Mouse (Mus musculus): ENCODE data around the gene Gm15262. TPM values are rescaled to one million over a fixed set of nuclear protein-coding genes. Genes with fewer than 3 reads are reported as not detected.
"Not testable (repeated sequence)": the region's sequence is repeated elsewhere in the genome, so short reads cannot be mapped to it uniquely, and the experiment has no call there.

Gm15262 gene
- not detected in 2 replicates for polyA plus RNA-seq (2012; ENCODE audit: insufficient read depth, insufficient read length, low replicate concordance, missing spikeins)

GRCm38 (mm10) chrX:161287156-161287555, at the start of gene Gm15262:
Gene Gm15262, plus strand, starts transcription at chrX:161287456.
- H3K27ac ChIP-seq (ENCODE audit: insufficient read depth, low read depth, low read length); H3K4me1 ChIP-seq (ENCODE audit: control insufficient read depth, insufficient read depth, low read length); H3K4me3 ChIP-seq (ENCODE audit: insufficient read depth, low read depth, low read length): not testable (repeated sequence)
- 68% methylated on average over 2 of the region's 2 CpGs for WGBS

GRCm38 (mm10) chrX:161308131-161308530, 20.9 kb downstream of the Gm15262 start:
- no peak overlapping the region for H3K4me3 ChIP-seq (ENCODE audit: insufficient read depth, low read depth, low read length)
- no peak for TF ChIP-seq POLR2A (IDR thresholded peaks at IDR 0.05; ENCODE audit: insufficient read depth, low read depth, low read length)
- TF ChIP-seq CTCF (IDR thresholded peaks at IDR 0.05; ENCODE audit: insufficient read depth, low read depth, low read length), result no peak
- no peak overlapping the region for H3K27ac ChIP-seq (ENCODE audit: insufficient read depth, low read depth, low read length)
- 83% methylated on average over 1 of the region's 1 CpGs for WGBS
- no peaks in the 10 kb centered on the region for H3K4me1 ChIP-seq (ENCODE audit: control insufficient read depth, insufficient read depth, low read length)

GRCm38 (mm10) chrX:161316443-161316842, 29.2 kb downstream of the Gm15262 start:
- no peak overlapping the region for H3K27ac ChIP-seq (ENCODE audit: insufficient read depth, low read depth, low read length)
- H3K4me3 ChIP-seq (ENCODE audit: insufficient read depth, low read depth, low read length), result no peak overlapping the region
- TF ChIP-seq CTCF (IDR thresholded peaks at IDR 0.05; ENCODE audit: insufficient read depth, low read depth, low read length) (no peak), POLR2A (IDR thresholded peaks at IDR 0.05; ENCODE audit: insufficient read depth, low read depth, low read length) (no peak)
- H3K4me1 ChIP-seq (ENCODE audit: control insufficient read depth, insufficient read depth, low read length), result no peaks in the 10 kb centered on the region

GRCm38 (mm10) chrX:161370927-161371326, 83.7 kb downstream of the Gm15262 start:
- no peak for TF ChIP-seq POLR2A (IDR thresholded peaks at IDR 0.05; ENCODE audit: insufficient read depth, low read depth, low read length)
- no peak for TF ChIP-seq CTCF (IDR thresholded peaks at IDR 0.05; ENCODE audit: insufficient read depth, low read depth, low read length)
- Histone ChIP-seq H3K4me1 (ENCODE audit: control insufficient read depth, insufficient read depth, low read length) (no peaks in the 10 kb centered on the region), H3K4me3 (ENCODE audit: insufficient read depth, low read depth, low read length) (no peak overlapping the region), H3K27ac (ENCODE audit: insufficient read depth, low read depth, low read length) (no peak overlapping the region)
- WGBS, result 53% methylated on average over 11 of the region's 11 CpGs

DNA sequence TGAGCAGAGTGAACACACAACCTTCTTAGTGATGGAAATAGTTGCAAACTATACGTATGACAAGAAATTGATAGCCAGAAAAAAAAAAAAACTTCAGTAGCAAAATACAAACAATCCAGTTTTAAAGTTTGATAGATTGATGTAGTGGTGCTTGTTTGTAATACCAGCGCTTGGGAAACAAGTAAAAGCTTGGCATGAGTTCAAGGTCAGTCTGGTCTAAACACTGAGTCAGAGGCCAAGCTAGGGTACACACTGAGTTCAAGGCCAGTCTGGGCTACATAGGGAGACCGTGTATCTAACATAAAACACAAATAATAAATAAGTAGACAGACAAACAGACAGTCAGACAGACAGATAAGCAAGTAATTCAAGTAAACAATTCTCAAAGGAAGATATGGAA, 84.2 kb downstream of the Gm15262 start:
- Histone ChIP-seq H3K4me1 (ENCODE audit: control insufficient read depth, insufficient read depth, low read length) (no peaks in the 10 kb centered on the region), H3K27ac (ENCODE audit: insufficient read depth, low read depth, low read length) (no peak overlapping the region), H3K4me3 (ENCODE audit: insufficient read depth, low read depth, low read length) (no peak overlapping the region)
- 67% methylated on average over 3 of the region's 3 CpGs for WGBS
- TF ChIP-seq POLR2A (IDR thresholded peaks at IDR 0.05; ENCODE audit: insufficient read depth, low read depth, low read length), result no peak
- no peak for TF ChIP-seq CTCF (IDR thresholded peaks at IDR 0.05; ENCODE audit: insufficient read depth, low read depth, low read length)

- H3K4me1 ChIP-seq (ENCODE audit: control insufficient read depth, insufficient read depth, low read length), result no peaks in the 10 kb centered on the region
- TF ChIP-seq POLR2A (IDR thresholded peaks at IDR 0.05; ENCODE audit: insufficient read depth, low read depth, low read length) (no peak), CTCF (IDR thresholded peaks at IDR 0.05; ENCODE audit: insufficient read depth, low read depth, low read length) (no peak)
- 64% methylated on average over 1 of the region's 1 CpGs for WGBS
- H3K27ac ChIP-seq (ENCODE audit: insufficient read depth, low read depth, low read length), result no peak overlapping the region
- no peak overlapping the region for H3K4me3 ChIP-seq (ENCODE audit: insufficient read depth, low read depth, low read length)
These were observed 88.3 kb downstream of the Gm15262 start for GRCm38 (mm10) chrX:161375568-161375967.

DNA sequence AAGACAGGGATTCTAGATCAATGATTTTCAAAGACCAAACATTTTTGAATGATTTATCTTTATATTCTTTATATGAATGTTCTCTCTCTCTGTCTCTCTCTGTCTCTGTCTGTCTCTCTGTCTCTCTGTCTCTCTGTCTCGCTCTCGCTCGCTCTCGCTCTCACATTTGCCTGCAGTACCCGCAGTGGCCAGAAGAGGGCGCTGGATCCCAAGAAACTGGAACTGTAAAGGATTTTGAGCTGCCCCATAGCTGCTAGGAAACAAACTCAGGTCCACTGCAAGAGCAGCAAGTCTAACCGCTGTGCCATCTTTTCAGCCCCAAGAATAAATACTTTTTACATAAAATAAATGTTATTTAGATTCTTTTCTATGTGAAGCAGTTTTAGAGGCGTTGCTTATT, 98.5 kb downstream of the Gm15262 start:
- H3K4me1 ChIP-seq (ENCODE audit: control insufficient read depth, insufficient read depth, low read length), result no peaks in the 10 kb centered on the region
- WGBS, result 36% methylated on average over 8 of the region's 8 CpGs
- TF ChIP-seq CTCF (IDR thresholded peaks at IDR 0.05; ENCODE audit: insufficient read depth, low read depth, low read length) (no peak), POLR2A (IDR thresholded peaks at IDR 0.05; ENCODE audit: insufficient read depth, low read depth, low read length) (no peak)

GRCm38 (mm10) chrX:161387942-161388341, 100.7 kb downstream of the Gm15262 start:
- Histone ChIP-seq H3K4me1 (ENCODE audit: control insufficient read depth, insufficient read depth, low read length) (no peaks in the 10 kb centered on the region), H3K27ac (ENCODE audit: insufficient read depth, low read depth, low read length) (no peak overlapping the region), H3K4me3 (ENCODE audit: insufficient read depth, low read depth, low read length) (no peak overlapping the region)
- 80% methylated on average over 4 of the region's 4 CpGs for WGBS
- TF ChIP-seq POLR2A (IDR thresholded peaks at IDR 0.05; ENCODE audit: insufficient read depth, low read depth, low read length) (no peak), CTCF (IDR thresholded peaks at IDR 0.05; ENCODE audit: insufficient read depth, low read depth, low read length) (no peak)

More for the DNA sequence above, 98.5 kb downstream of the Gm15262 start:
- no peak overlapping the region for H3K4me3 ChIP-seq (ENCODE audit: insufficient read depth, low read depth, low read length)
- no peak overlapping the region for H3K27ac ChIP-seq (ENCODE audit: insufficient read depth, low read depth, low read length)

GRCm38 (mm10) chrX:161399110-161399509, 111.9 kb downstream of the Gm15262 start:
- TF ChIP-seq POLR2A (IDR thresholded peaks at IDR 0.05; ENCODE audit: insufficient read depth, low read depth, low read length) (no peak), CTCF (IDR thresholded peaks at IDR 0.05; ENCODE audit: insufficient read depth, low read depth, low read length) (no peak)
- Histone ChIP-seq H3K27ac (ENCODE audit: insufficient read depth, low read depth, low read length) (no peak overlapping the region), H3K4me1 (ENCODE audit: control insufficient read depth, insufficient read depth, low read length) (no peaks in the 10 kb centered on the region), H3K4me3 (ENCODE audit: insufficient read depth, low read depth, low read length) (no peak overlapping the region)
- WGBS, result 21% methylated on average over 11 of the region's 11 CpGs

- no peak overlapping the region for H3K27ac ChIP-seq (ENCODE audit: insufficient read depth, low read depth, low read length)
- H3K4me1 ChIP-seq (ENCODE audit: control insufficient read depth, insufficient read depth, low read length), result no peaks in the 10 kb centered on the region
- H3K4me3 ChIP-seq (ENCODE audit: insufficient read depth, low read depth, low read length), result no peak overlapping the region
- WGBS, result 78% methylated on average over 1 of the region's 1 CpGs
- no peak for TF ChIP-seq CTCF (IDR thresholded peaks at IDR 0.05; ENCODE audit: insufficient read depth, low read depth, low read length)
These were observed 123.9 kb downstream of the Gm15262 start for GRCm38 (mm10) chrX:161411151-161411550.

Other genes starting within 250 kb of the Gm15262 start
- not detected in 2 replicates for gene Scml2, start 170.3 kb upstream of the Gm15262 start, polyA plus RNA-seq (2012; ENCODE audit: insufficient read depth, insufficient read length, low replicate concordance, missing spikeins)

All from olfactory bulb, adult 2 months (tissue).